Mouse (Mus musculus) heart, embryonic 16.5 days (tissue): ENCODE measurements around the gene Tenm2. TPM values are rescaled to one million over a fixed set of nuclear protein-coding genes. Genes with fewer than 3 reads are reported as not detected.

Experiments
- ATAC-seq: fragments of 200-750 bp; cut with Nextera tagmentation; replicated peaks from 2 replicates; pipeline ENCODE4 v1.8.0; 2017; ENCODE audit warnings: moderate number of reproducible peaks; ENCODE audit not compliant: insufficient read depth, low FRiP score; ENCODE audit errors: extremely low read depth
- H3K27ac ChIP-seq: fragments of 300-500 bp; sonication (generic); 2 replicates; pipeline ENCODE4 v1.5.1; 2014; ENCODE audit warnings: mild to moderate bottlenecking, low read length, control low read depth, moderate library complexity
- H3K27me3 ChIP-seq: fragments of 300-500 bp; sonication (generic); 2 replicates; pipeline ENCODE4 v1.6.1; 2014; ENCODE audit warnings: low read length, mixed read lengths; ENCODE audit not compliant: control insufficient read depth, insufficient read depth
- H3K36me3 ChIP-seq: fragments of 300-500 bp; sonication (generic); 2 replicates; pipeline ENCODE4 v1.6.1; 2014; ENCODE audit not compliant: control insufficient read depth, insufficient read depth
- H3K4me1 ChIP-seq: fragments of 300-500 bp; sonication (generic); 2 replicates; pipeline ENCODE4 v1.6.1; 2014; ENCODE audit warnings: low read length, mixed read lengths; ENCODE audit not compliant: control insufficient read depth, insufficient read depth
- H3K4me2 ChIP-seq: fragments of 300-500 bp; sonication (generic); 2 replicates; pipeline ENCODE4 v1.6.1; 2014; ENCODE audit warnings: low read depth, mild to moderate bottlenecking, control low read depth, low read length
- H3K4me3 ChIP-seq: fragments of 300-500 bp; sonication (generic); 2 replicates; pipeline ENCODE4 v1.5.1; 2014; ENCODE audit warnings: mild to moderate bottlenecking, control low read depth, low read length
- H3K9ac ChIP-seq: fragments of 300-500 bp; sonication (generic); 2 replicates; pipeline ENCODE4 v1.6.1; 2014; ENCODE audit warnings: low read length, control low read depth
- H3K9me3 ChIP-seq: fragments of 300-500 bp; sonication (generic); replicated peaks from 2 replicates; pipeline ENCODE4 v1.6.1; 2016; ENCODE audit warnings: low read length; ENCODE audit not compliant: control insufficient read depth
- WGBS: fragments of 180-500 bp; shearing (Covaris S2); extraction: QIAGEN DNeasy Blood & Tissue Kit; methylation state at CpG from one replicate; pipeline ENCODE4 v1.1.7; 2014; 5-methylcytosine and 5-hydroxymethylcytosine counted together
- polyA plus RNA-seq: library from polyadenylated mRNA; unstranded; fragments of >200 nt; fragmentation: Nextera tagmentation; extraction: Ambion mirVana; gene quantifications from 2 replicates; pipeline ENCODE4 v1.2.1, GENCODE M21; 2015

Gene Tenm2
- polyA plus RNA-seq, 1 experiment from 2014 or later = 0.71 TPM

GRCm38 (mm10) chr11:36454076-36454475 is 781.7 kb downstream of the Tenm2 start:
- no peak overlapping the region for H3K27ac ChIP-seq
- H3K4me3 ChIP-seq = no peak overlapping the region
- no peaks in the 10 kb centered on the region for H3K9me3 ChIP-seq
- no peak for ATAC-seq
- no peaks in the 10 kb centered on the region for H3K27me3 ChIP-seq
- H3K4me1 ChIP-seq = no peaks in the 10 kb centered on the region
- WGBS = 38% methylated on average over 6 of the region's 6 CpGs
- H3K9ac ChIP-seq = no peak overlapping the region
- no peaks in the 10 kb centered on the region for H3K36me3 ChIP-seq
- H3K4me2 ChIP-seq = no peak overlapping the region

DNA sequence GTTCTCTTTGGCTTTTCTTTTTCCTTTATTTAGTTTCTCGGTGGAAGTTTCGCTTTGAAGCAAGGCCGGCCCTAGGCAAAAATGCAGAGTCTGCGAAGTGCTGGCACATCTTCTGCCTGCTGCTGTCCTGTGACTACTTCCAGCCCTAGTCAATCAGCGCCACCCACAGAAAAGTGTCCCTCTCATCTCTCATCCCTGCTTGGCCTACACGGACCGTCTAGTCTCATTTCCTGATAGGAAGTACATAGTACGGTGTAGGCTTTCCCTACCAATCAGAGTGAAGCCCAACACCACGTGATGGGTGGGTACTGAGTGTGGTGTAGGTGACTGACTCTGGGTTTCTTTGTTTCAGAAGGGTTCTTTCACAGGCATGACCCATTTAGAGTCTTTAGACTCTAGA is 783.3 kb downstream of the Tenm2 start:
- no peaks in the 10 kb centered on the region for H3K4me1 ChIP-seq
- WGBS = 67% methylated on average over 9 of the region's 9 CpGs
- H3K27ac ChIP-seq = no peak overlapping the region
- H3K36me3 ChIP-seq = no peaks in the 10 kb centered on the region
- no peaks in the 10 kb centered on the region for H3K27me3 ChIP-seq
- no peak overlapping the region for H3K4me2 ChIP-seq
- 0 out of 2 replicates have a peak, but pooled peaks have one; percentile 41 for ATAC-seq
- H3K9me3 ChIP-seq = no peaks in the 10 kb centered on the region
- no peak overlapping the region for H3K4me3 ChIP-seq
- H3K9ac ChIP-seq = no peak overlapping the region

DNA sequence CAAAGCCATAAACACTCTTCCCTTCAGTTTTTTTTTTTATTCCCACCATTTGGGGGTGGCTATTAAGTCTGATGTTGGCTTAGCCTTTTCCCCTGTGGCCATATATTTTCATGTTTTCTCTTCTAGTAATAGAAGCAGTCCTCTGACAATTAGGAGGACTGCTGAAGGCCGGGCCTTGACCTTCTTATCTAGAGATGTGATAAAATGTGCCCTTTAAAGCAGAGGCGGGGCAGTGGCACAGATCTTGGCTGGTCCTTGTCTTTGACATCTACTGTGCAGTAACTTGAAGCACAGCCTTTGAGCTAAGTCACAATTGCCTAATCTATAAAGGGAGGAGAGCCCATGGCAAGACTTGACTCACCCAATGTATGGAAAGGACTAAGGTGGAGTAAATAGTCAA is 789.4 kb downstream of the Tenm2 start:
- H3K4me2 ChIP-seq = no peak overlapping the region
- 55% methylated on average over 2 of the region's 2 CpGs for WGBS
- H3K27ac ChIP-seq = no peak overlapping the region
- no peak overlapping the region for H3K9ac ChIP-seq
- no peak for ATAC-seq
- no peaks in the 10 kb centered on the region for H3K36me3 ChIP-seq
- H3K27me3 ChIP-seq = no peaks in the 10 kb centered on the region
- H3K4me3 ChIP-seq = no peak overlapping the region
- no peaks in the 10 kb centered on the region for H3K4me1 ChIP-seq
- H3K9me3 ChIP-seq = no peaks in the 10 kb centered on the region

GRCm38 (mm10) chr11:36443821-36444220 is 791.9 kb downstream of the Tenm2 start:
- ATAC-seq = no peak
- Histone ChIP-seq H3K9me3 (no peaks in the 10 kb centered on the region), H3K4me2 (no peak overlapping the region), H3K9ac (no peak overlapping the region), H3K27me3 (no peaks in the 10 kb centered on the region), H3K36me3 (no peaks in the 10 kb centered on the region), H3K4me3 (no peak overlapping the region), H3K4me1 (no peaks in the 10 kb centered on the region), H3K27ac (no peak overlapping the region)
- 89% methylated on average over 7 of the region's 7 CpGs for WGBS

DNA sequence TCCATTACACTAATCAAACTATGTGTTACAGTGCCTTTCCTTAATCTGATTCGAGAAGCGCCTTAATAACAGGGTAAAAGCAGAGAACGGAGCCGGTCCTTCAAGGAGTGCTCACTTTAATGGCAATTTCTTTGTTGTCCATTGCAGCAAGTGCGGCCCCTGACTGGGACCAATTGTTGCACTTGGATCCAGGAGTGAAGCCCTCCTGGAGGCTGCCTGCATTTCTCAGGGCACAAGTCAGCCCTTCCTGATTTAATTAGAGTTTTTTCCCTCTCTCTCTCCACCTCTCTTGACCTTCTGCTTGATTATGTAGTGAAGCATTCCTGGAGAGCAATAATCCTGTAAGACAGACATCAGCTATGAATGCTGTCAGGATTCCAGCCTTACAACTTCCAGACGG is 794.0 kb downstream of the Tenm2 start:
- Histone ChIP-seq H3K27ac (no peak overlapping the region), H3K4me2 (no peak overlapping the region), H3K36me3 (no peaks in the 10 kb centered on the region), H3K4me3 (no peak overlapping the region), H3K4me1 (no peaks in the 10 kb centered on the region), H3K27me3 (no peaks in the 10 kb centered on the region), H3K9ac (no peak overlapping the region), H3K9me3 (no peaks in the 10 kb centered on the region)
- ATAC-seq = no peak
- 40% methylated on average over 6 of the region's 6 CpGs for WGBS

DNA sequence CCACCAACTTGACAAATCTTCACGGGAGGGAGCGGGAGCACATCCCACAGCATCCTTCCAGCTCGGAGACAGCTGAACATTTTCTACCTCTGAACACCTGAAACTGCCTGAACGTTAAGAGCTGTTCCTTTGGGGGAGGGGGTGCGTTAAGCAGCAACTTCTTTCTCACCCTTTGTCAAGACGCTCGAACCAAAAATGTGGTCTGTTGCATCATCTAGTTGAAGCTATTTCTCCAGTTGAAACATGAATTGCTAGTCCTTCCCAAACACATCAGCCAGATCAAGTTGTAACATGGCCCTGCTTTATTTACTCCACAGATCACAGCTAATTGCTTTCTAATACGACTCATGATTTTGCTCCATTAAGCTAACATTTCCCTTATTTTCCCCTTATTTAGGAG is 799.5 kb downstream of the Tenm2 start:
- no peak overlapping the region for H3K27ac ChIP-seq
- no peaks in the 10 kb centered on the region for H3K36me3 ChIP-seq
- H3K4me2 ChIP-seq = no peak overlapping the region
- 0 out of 2 replicates have a peak, but pooled peaks cover 3% of the 10 kb centered on the region for H3K4me1 ChIP-seq
- H3K4me3 ChIP-seq = no peak overlapping the region
- no peaks in the 10 kb centered on the region for H3K9me3 ChIP-seq
- ATAC-seq = no peak
- no peaks in the 10 kb centered on the region for H3K27me3 ChIP-seq
- 47% methylated on average over 8 of the region's 8 CpGs for WGBS
- H3K9ac ChIP-seq = no peak overlapping the region

DNA sequence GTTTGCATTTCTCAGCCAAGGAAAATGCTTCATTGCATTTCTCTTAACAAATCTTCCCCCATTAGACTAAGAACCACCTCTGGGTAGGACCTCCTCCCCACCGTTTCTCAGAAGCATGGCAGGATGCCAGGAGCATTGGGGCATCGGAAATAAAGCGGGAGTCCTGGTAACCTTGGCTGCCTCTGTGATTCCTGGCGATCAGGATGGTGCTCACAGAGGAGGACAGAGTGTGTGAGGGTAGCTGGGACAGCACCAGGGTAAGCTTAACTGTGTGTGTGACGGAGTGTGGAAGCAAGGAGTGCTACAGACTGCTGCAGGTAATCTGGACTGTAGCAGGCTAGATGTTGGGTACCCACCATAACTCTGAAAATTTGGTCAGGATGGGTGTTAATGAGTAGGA is 806.8 kb downstream of the Tenm2 start:
- H3K4me2 ChIP-seq = no peak overlapping the region
- no peak overlapping the region for H3K27ac ChIP-seq
- H3K27me3 ChIP-seq = no peaks in the 10 kb centered on the region
- 35% methylated on average over 5 of the region's 5 CpGs for WGBS
- ATAC-seq = no peak
- no peaks in the 10 kb centered on the region for H3K9me3 ChIP-seq
- H3K9ac ChIP-seq = no peak overlapping the region
- H3K4me3 ChIP-seq = no peak overlapping the region
- H3K36me3 ChIP-seq = no peaks in the 10 kb centered on the region
- H3K4me1 ChIP-seq = 0 out of 2 replicates have a peak, but pooled peaks cover 3% of the 10 kb centered on the region

GRCm38 (mm10) chr11:36424959-36425358 is 810.8 kb downstream of the Tenm2 start:
- Histone ChIP-seq H3K27me3 (no peaks in the 10 kb centered on the region), H3K4me3 (no peak overlapping the region), H3K4me1 (no peaks in the 10 kb centered on the region), H3K36me3 (no peaks in the 10 kb centered on the region), H3K27ac (no peak overlapping the region), H3K4me2 (no peak overlapping the region), H3K9me3 (no peaks in the 10 kb centered on the region), H3K9ac (no peak overlapping the region)
- 67% methylated on average over 3 of the region's 3 CpGs for WGBS
- ATAC-seq = no peak

GRCm38 (mm10) chr11:36420047-36420446 is 815.7 kb downstream of the Tenm2 start:
- Histone ChIP-seq H3K4me1 (no peaks in the 10 kb centered on the region), H3K9ac (no peak overlapping the region), H3K27ac (no peak overlapping the region), H3K4me3 (no peak overlapping the region), H3K4me2 (no peak overlapping the region), H3K9me3 (no peaks in the 10 kb centered on the region), H3K27me3 (no peaks in the 10 kb centered on the region), H3K36me3 (no peaks in the 10 kb centered on the region)
- no peak for ATAC-seq
- WGBS = 87% methylated on average over 7 of the region's 7 CpGs

GRCm38 (mm10) chr11:36415244-36415643 is 820.5 kb downstream of the Tenm2 start:
- Histone ChIP-seq H3K9ac (no peak overlapping the region), H3K27me3 (no peaks in the 10 kb centered on the region), H3K4me3 (no peak overlapping the region), H3K9me3 (no peaks in the 10 kb centered on the region), H3K4me2 (no peak overlapping the region), H3K4me1 (no peaks in the 10 kb centered on the region), H3K36me3 (no peaks in the 10 kb centered on the region), H3K27ac (no peak overlapping the region)
- 80% methylated on average over 7 of the region's 7 CpGs for WGBS
- ATAC-seq = no peak
